Mouse (Mus musculus) limb, embryonic 14.5 days (tissue): ENCODE measurements around the gene Lsm10. TPM values are rescaled to one million over a fixed set of nuclear protein-coding genes. Genes with fewer than 3 reads are reported as not detected.

Source experiments
- ATAC-seq: fragments of 200-750 bp; cut with Nextera tagmentation; 2 replicates; pipeline ENCODE4 v1.8.0; 2017; ENCODE audit warnings: low read depth, moderate number of reproducible peaks, moderate TSS enrichment; ENCODE audit not compliant: low FRiP score
- DNase-seq: peaks from one replicate; pipeline ENCODE4 v3.0.0-alpha.2; 2015; ENCODE audit warnings: low spot score
- H3K27ac ChIP-seq: fragments of 300-500 bp; sonication (generic); replicated peaks from 2 replicates; pipeline ENCODE4 v1.5.1; 2014; ENCODE audit warnings: low read depth, mild to moderate bottlenecking, low read length, moderate library complexity, mixed read lengths
- H3K27me3 ChIP-seq: fragments of 300-500 bp; sonication (generic); 2 replicates; pipeline ENCODE4 v1.6.1; 2014; ENCODE audit warnings: low read length, mixed read lengths; ENCODE audit not compliant: control insufficient read depth, insufficient read depth
- H3K36me3 ChIP-seq: fragments of 300-500 bp; sonication (generic); 2 replicates; pipeline ENCODE4 v1.6.1; 2014; ENCODE audit warnings: mild to moderate bottlenecking, low read length, moderate library complexity, mixed read lengths; ENCODE audit not compliant: control insufficient read depth, insufficient read depth
- H3K4me1 ChIP-seq: fragments of 300-500 bp; sonication (generic); 2 replicates; pipeline ENCODE4 v1.6.1; 2014; ENCODE audit warnings: antibody characterized with exemption, low read length, mixed read lengths; ENCODE audit not compliant: control insufficient read depth, insufficient read depth
- H3K4me2 ChIP-seq: fragments of 300-500 bp; sonication (generic); replicated peaks from 2 replicates; pipeline ENCODE4 v1.6.1; 2014; ENCODE audit warnings: low read depth, mild to moderate bottlenecking, low read length, moderate library complexity; ENCODE audit not compliant: severe bottlenecking
- H3K4me3 ChIP-seq: fragments of 300-500 bp; sonication (generic); replicated peaks from 2 replicates; pipeline ENCODE4 v1.5.1; 2014; ENCODE audit warnings: low read length
- H3K9ac ChIP-seq: fragments of 300-500 bp; sonication (generic); 2 replicates; pipeline ENCODE4 v1.6.1; 2014; ENCODE audit warnings: mild to moderate bottlenecking, low read depth, low read length, moderate library complexity; ENCODE audit not compliant: severe bottlenecking
- H3K9me3 ChIP-seq: fragments of 300-500 bp; sonication (generic); 2 replicates; pipeline ENCODE4 v1.6.1; 2016; ENCODE audit warnings: low read length; ENCODE audit not compliant: control insufficient read depth
- POLR2A ChIP-seq: fragments of 200-500 bp; IDR thresholded peaks from 2 replicates; pipeline ENCODE4 v1.8.0; 2012; ENCODE audit warnings: inconsistent platforms, mild to moderate bottlenecking, moderate library complexity, borderline replicate concordance; ENCODE audit not compliant: insufficient read depth, insufficient read length; ENCODE audit errors: extremely low read depth
- WGBS: fragments of 180-500 bp; shearing (Covaris S2); extraction: QIAGEN DNeasy Blood & Tissue Kit; methylation state at CpG from one replicate; pipeline ENCODE4 v1.1.7; 2014; 5-methylcytosine and 5-hydroxymethylcytosine counted together
- polyA plus RNA-seq, 2 experiments: library from polyadenylated mRNA; depleted of rRNA in 1 of 2; stranded (reverse) in 1 of 2; unstranded in 1 of 2; fragments of >200 nt; fragmentation: Nextera tagmentation in 1 of 2; extraction: Ambion mirVana in 1 of 2; gene quantifications; 2 replicates each; pipeline versions ENCODE4 v1.2.1 to v1.2.3; 2012 to 2014

Lsm10 gene
- polyA plus RNA-seq, 2 experiments = 44.0 to 54.3 TPM

- ATAC-seq (peak; percentile 98), DNase-seq (peak; percentile 97)
- H3K27ac ChIP-seq = peak within 1 kb of the TSS; percentile 79
- WGBS = under 1% methylated on average over 28 of the region's 34 CpGs
- 0 out of 2 replicates have a peak, but pooled peaks have one; percentile 52 for TF ChIP-seq POLR2A
- peak within 1 kb of the TSS; percentile 95 for H3K4me3 ChIP-seq
- peak within 1 kb of the TSS; percentile 85 for H3K4me2 ChIP-seq
- H3K36me3 ChIP-seq = peaks cover 3% of the 10 kb centered on the region; the same call in 1 of the 2 replicates
- H3K27me3 ChIP-seq = no peaks in the 10 kb centered on the region
- peak within 1 kb of the TSS; percentile 79 for H3K9ac ChIP-seq
- H3K9me3 ChIP-seq = no peaks in the 10 kb centered on the region
- H3K4me1 ChIP-seq = peaks cover 22% of the 10 kb centered on the region
These were observed 7.2 kb downstream of the Lsm10 start, which contains the start of gene Stk40 for GRCm38 (mm10) chr4:126103590-126104068. Gene Stk40, plus strand, starts transcription at chr4:126103957.

- no peaks in the 10 kb centered on the region for H3K27me3 ChIP-seq
- no peak for DNase-seq
- H3K9me3 ChIP-seq = no peaks in the 10 kb centered on the region
- peak overlapping the region; percentile 85 for H3K4me2 ChIP-seq
- peak overlapping the region; percentile 95 for H3K4me3 ChIP-seq
- H3K4me1 ChIP-seq = peaks cover 22% of the 10 kb centered on the region
- H3K36me3 ChIP-seq = peaks cover 3% of the 10 kb centered on the region; the same call in 1 of the 2 replicates
- H3K27ac ChIP-seq = no peak overlapping the region
- TF ChIP-seq POLR2A = no peak
- ATAC-seq = no peak
- H3K9ac ChIP-seq = peak overlapping the region; percentile 79
- WGBS = 4% methylated on average over 34 of the region's 34 CpGs
These were observed 8.0 kb downstream of the Lsm10 start for GRCm38 (mm10) chr4:126104261-126105075.

GRCm38 (mm10) chr4:126105131-126105783 lies 8.8 kb downstream of the Lsm10 start:
- Histone ChIP-seq H3K4me3 (0 out of 2 replicates have a peak overlapping the region, but pooled peaks have one; percentile 95), H3K9ac (no peak overlapping the region), H3K27me3 (no peaks in the 10 kb centered on the region), H3K4me1 (peaks cover 29% of the 10 kb centered on the region), H3K27ac (no peak overlapping the region), H3K9me3 (no peaks in the 10 kb centered on the region), H3K36me3 (no peaks in the 10 kb centered on the region), H3K4me2 (peak overlapping the region; percentile 85; the same call in 1 of the 2 replicates)
- WGBS = 59% methylated on average over 7 of the region's 7 CpGs
- ATAC-seq = no peak
- DNase-seq = no peak
- TF ChIP-seq POLR2A = no peak

- Histone ChIP-seq H3K4me1 (peaks cover 32% of the 10 kb centered on the region), H3K36me3 (no peaks in the 10 kb centered on the region), H3K9ac (no peak overlapping the region), H3K4me3 (no peak overlapping the region), H3K27me3 (no peaks in the 10 kb centered on the region), H3K27ac (no peak overlapping the region), H3K9me3 (no peaks in the 10 kb centered on the region), H3K4me2 (no peak overlapping the region)
- 46% methylated on average over 8 of the region's 8 CpGs for WGBS
- TF ChIP-seq POLR2A = no peak
- ATAC-seq (no peak), DNase-seq (no peak)
These were observed 11.8 kb downstream of the Lsm10 start for GRCm38 (mm10) chr4:126108061-126108740.
